Mouse (Mus musculus) adrenal gland, postnatal 0 days (tissue): ENCODE data around the gene Lor. TPM values are rescaled to one million over a fixed set of nuclear protein-coding genes. Genes with fewer than 3 reads are reported as not detected.

Source experiments
- microRNA-seq: library from miRNA; unstranded; fragments of <30 nt; microRNA quantifications from one replicate; pipeline ENCODE4, GENCODE M21; 2016; ENCODE audit warnings: borderline replicate concordance; ENCODE audit not compliant: insufficient number of aligned reads
- polyA plus RNA-seq: library from polyadenylated mRNA; unstranded; fragments of >200 nt; fragmentation: Nextera tagmentation; extraction: Ambion mirVana; gene quantifications from 2 replicates; pipeline ENCODE4 v1.2.1, GENCODE M21; 2015

Lor gene
- polyA plus RNA-seq = 1.3 and 5.9 TPM in 2 replicates

GRCm38 (mm10) chr3:92083042-92083441, at the start of gene Lor:
TSS of gene Lor (minus strand) at chr3:92083142.

DNA sequence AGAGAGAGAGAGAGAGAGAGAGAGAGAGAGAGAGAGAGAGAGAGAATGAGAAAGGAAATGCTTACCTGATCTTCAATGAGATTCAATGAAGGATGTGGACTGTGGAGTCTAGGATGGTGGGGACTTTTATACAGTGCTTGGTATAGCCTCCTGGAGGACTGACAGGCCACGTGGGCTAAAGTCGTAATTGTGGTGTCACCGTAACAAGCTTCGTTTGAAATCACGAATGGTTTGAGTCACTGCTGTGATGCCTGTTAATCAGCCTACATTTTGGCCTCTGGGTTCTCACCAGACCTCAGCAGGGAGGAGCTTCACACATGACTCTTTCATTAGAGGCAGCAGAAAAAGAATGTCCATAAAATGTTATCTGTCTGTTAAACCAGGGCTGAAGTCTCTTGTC, 40.9 kb upstream of the Lor start, which contains the start of gene Prr9:
Prr9 (minus strand) TSS at position 101 of the 400 bp plus-strand sequence.

Small RNAs within 50 kb of the gene (microRNA-seq; reads per million reads assigned to microRNA genes)
- gene Gm25145 = not detected

Other genes starting within 250 kb of the Lor start
- gene Pglyrp3, start 68.6 kb downstream of the Lor start, polyA plus RNA-seq = not detected in 2 replicates
- gene Prr9, start 40.8 kb upstream of the Lor start, polyA plus RNA-seq = 0.22 TPM in 1 of 2 replicates, not detected in the other
- gene Lelp1, start 59.6 kb upstream of the Lor start, polyA plus RNA-seq = not detected in 2 replicates
- 0.39 TPM in 1 of 2 replicates, not detected in the other for gene Sprr2a1, start 132.7 kb upstream of the Lor start, polyA plus RNA-seq
- gene Sprr2a2, start 132.8 kb upstream of the Lor start, polyA plus RNA-seq = 2.6 and 32.2 TPM in 2 replicates
- 0.59 and 1.6 TPM in 2 replicates for gene Sprr2a3, start 202.3 kb upstream of the Lor start, polyA plus RNA-seq
- not detected in 2 replicates for gene Sprr2b, start 233.5 kb upstream of the Lor start, polyA plus RNA-seq